Mouse (Mus musculus) leukemia stem cell, adult 10-12 weeks (primary cell): ENCODE data around the gene Zbtb18. TPM values are rescaled to one million over a fixed set of nuclear protein-coding genes. Genes with fewer than 3 reads are reported as not detected.

Experiments used
- polyA plus RNA-seq: library from polyadenylated mRNA; stranded (reverse); fragments of >175 nt; gene quantifications from 2 replicates; pipeline ENCODE4 v1.2.3, GENCODE M21; 2012; ENCODE audit warnings: low replicate concordance

Gene Zbtb18
- polyA plus RNA-seq = 15.3 and 22.2 TPM in 2 replicates

DNA sequence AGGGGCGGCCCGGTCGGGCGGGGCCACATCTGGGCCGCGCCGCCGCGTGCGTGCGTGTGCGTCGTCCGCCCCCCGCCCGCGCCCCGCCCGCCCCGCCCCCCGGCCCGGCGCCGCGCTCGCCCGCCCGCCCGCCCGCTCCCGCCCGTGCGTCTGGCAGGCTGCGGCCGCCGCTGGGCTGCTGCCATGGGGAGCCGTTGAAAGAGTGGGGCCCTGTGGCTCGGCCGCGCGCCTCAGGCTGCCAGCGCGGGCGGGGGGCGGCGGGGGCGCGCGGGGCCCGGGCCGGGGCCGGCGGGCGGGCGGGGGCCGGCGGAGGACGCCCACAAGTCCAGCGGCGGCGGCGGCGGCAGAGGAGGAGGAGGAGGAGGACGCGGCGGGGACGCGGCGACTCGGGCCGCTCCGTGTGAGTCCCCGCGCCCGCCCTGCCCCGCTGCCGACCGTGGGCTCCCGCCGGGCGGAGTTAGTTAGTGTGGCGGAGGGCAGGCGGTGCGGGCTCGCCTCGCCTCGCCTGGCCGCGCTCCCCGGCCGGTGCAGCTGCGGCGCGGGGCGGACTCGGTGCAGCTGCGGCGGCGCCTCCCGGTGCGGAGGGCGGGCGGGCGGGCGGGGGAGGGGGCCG, at the start of gene Zbtb18:
Gene Zbtb18 (plus strand): TSS at position 156 of the 613 bp plus-strand sequence.

Other genes starting within 250 kb of the Zbtb18 start
- 0.27 and 0.80 TPM in 2 replicates for gene Akt3, start 184.1 kb upstream of the Zbtb18 start, polyA plus RNA-seq